Mouse (Mus musculus): Measurements from ENCODE around the gene Mob1a.
"Not testable (repeated sequence)": the region's sequence is repeated elsewhere in the genome, so short reads cannot be mapped to it uniquely, and the experiment has no call there.

Mob1a gene

DNA sequence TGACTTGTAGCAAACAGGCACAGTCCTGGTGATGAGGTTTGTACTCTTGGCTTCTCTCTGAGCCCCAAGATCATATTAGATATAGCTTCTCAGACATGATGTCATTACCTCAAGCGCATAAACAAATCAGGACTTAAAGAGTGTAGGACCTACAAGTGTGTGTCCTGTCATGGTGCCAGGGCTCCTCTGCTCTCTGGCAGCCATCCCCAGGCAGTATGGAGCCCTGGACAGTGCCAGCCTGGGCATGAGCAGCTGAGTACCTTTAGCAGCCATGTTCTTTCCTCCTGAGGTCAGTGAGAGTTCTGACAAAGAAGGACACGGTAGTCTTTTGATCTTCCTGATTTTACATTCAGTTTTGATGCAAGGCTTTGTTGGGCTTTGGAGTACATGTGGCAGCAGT, 17.1 kb downstream of the Mob1a start:
- DNase-seq: peak in 1 of 2 experiments; percentile 50

DNA sequence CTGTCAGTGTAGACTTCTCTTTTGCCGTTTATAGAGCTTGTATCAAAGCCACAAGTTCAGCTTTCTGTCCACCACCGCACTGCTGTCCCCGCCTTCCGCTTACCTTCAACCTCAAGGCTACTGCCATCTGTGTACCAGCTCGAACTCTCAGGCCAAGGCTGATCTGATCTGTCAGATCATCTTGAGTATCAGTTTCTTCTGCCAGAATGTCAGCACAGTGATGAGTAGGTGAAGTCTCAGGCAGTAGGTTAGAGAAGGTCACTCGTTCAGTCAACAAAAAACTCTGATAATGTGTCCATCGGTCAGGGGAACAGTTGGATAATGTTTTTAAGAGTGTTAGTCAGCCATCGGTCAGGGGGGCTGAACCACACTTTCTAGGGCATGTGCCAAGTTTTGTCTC, 19.5 kb downstream of the Mob1a start:
- not testable (repeated sequence) for DNase-seq

DNA sequence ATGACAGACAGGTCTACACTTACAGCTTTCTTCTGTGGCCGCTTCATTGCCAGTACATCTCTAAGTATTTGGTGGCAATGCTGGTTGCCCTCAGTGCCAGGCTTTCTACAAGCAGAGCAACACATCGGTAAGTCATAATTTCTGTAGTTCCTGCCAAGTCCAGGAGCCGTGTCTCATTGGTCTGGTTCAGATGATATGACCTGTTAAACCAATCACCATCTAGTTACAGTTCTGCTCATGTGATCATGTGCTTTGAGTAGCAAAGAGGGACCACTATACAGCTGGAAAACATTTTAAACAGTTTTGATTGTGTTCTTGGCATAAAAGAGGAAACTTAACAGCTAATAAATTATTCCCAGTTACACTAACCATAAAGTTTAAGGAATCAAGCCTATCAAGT, 22.1 kb downstream of the Mob1a start:
- no peak for DNase-seq

DNA sequence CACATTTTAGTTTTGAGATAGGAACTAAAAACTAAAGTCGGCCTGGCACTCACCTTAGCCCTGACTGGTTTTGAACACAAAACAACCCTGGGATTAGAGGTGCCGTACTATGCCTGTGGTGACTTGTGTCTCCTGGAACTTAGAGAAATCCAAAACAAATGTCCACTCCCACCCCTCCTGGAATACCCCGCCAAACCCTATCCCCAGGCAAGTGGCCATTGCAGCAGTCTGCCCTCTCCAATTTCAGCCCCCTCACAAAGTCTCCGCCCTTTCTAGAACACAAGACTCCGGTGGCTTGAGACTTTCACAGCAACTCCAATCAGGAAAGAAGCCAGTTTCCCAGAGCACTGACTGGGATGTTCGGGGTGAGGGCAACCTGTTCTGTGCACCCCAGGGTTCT, 23.1 kb downstream of the Mob1a start, which contains the start of gene Bola3:
Bola3 (plus strand) TSS at position 275 of the 400 bp plus-strand sequence.
- DNase-seq: no peak

DNA sequence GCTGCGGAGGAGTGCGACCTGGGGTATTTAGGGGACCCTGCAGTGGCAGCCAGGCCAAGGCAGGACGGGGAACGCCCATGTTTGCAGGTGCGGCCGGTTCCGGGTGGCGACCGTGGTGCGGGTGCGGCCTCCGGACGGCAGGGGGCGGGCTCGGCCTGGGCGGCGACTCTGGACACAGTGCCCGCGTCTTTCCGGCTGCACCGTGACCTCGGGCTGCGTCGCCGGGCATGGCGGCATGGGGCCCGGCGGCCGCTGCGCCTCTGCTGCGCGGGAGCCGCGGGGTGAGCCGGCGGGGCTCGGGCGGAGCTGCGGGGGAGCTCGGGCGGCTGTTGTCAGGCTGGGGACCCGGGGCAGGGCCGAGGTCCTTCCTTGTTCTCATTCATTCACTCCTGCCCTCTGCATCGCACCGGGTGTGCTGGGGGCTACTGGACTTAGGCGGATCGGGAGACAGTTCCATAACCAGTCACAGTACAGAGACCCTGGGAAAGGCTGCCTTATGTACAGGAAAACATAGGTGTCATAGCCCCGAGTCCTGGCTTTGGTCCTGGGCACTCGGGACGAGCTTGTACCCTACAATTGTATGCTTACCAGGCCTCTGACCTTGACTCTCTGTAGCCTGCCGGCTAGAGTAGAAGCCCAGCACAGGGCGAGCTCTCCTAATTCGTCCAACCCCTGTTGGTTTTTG, 23.6 kb downstream of the Mob1a start:
- peak; percentile 97 to 98 for DNase-seq

DNA sequence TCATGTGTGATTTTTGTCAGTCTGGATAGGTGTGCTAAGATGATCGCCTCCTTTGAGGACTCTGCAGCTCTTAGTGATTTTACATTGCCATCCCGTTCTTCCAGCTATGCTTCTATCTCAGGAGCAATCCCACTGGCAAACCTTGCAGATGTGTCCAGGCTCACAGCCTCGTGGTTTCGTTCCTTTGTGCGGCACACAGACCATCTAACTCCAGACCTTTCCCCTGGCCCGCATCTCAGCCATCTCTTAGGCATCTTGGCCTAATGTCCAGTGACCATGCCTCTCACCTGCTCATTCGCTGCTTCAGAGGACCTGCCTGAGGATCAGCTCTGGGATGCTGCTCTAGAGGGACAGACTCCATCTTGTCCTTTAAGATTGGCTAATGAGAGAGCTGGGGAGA, 24.4 kb downstream of the Mob1a start:
- DNase-seq: no peak

DNA sequence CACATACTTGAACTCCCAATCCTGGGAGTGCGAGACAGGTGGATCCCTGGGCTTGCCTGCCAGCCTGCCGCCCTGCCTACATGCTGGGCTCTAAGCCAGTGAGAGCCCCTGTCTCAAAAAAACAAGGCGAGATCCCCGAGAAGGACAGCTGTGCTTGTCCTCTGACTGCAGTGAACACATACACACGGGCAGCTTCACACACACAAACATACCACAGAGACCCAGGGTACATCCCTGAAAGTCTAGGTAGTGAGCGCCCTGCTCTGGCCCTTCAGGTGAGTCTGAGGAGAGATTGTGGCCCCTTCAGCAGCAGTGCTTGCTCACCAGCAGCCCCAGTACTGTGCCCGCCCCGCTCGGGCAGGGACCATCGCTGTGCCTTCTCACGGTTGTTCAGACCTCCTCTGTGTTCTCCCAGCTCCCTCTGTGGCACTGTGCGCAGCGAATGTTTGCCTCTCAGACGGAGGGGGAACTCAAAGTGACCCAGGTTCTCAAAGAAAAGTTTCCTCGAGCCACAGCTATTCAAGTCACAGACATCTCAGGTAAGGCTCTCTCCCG, 25.1 kb downstream of the Mob1a start:
- no peak for DNase-seq

DNA sequence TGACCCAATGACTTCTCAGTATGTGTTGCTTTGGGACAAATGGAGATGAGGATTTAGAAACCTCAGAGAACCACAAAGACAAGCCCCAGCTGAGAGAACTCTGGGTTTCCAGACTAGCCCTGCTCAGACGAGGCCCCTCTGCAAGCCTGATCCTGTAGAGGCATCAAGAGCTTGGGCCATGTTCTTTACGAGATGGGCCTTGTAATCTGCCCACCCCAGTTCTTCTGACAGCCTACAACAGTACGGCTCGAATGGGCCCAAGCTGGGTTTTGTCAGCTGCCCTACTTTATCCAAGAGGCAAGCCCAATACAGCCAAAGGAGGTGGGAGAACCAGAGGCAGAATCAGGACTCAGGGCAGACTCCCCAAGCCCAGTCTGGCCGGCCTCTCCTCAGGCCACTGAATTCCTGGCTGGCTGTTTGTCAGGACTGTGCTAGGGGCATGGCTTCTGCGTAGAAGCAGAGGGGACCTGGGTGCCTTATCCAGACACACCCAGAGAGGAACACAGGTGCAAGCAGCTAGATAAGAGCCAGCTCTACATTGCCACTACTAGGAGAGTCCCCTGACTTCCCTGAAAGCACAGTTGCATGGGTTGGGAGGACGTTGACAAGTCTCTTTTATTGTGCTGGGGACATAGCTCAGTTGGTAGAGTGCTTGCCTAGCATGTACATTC, 25.8 kb downstream of the Mob1a start:
- DNase-seq: no peak

DNA sequence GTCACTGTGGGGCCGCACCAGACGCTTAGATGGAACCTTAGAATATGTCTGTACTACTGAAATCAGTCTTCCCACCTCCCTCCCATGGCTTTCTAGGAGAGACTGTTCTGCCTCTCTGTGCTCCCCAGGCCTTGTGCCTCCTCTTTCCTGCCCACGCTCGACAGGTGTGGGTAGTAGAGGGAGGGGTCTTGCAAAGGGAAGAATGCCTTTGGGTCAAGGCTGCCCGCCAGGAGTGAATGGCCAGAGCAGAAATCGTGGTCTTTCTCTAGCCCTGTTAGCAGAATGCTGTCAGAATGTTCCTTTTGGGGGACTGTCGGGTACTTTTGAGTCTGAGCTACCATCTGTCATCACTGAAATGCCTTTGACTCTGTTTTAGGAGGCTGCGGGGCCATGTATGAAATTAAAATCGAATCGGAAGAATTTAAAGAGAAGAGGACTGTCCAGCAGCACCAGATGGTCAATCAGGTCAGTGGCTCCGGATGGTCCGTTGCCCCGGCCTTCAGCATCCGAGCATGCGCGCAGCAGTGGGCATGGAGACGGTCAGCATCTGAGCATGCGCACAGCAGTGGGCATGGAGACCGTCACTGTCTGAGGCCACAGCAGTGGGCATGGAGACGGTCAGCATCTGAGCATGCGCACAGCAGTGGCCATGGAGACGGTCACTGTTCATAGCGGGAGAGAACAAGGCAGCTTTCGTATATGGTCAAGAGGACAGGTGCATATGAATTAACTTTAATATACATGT, 27.0 kb downstream of the Mob1a start:
- peak; percentile 75 to 83 for DNase-seq

DNA sequence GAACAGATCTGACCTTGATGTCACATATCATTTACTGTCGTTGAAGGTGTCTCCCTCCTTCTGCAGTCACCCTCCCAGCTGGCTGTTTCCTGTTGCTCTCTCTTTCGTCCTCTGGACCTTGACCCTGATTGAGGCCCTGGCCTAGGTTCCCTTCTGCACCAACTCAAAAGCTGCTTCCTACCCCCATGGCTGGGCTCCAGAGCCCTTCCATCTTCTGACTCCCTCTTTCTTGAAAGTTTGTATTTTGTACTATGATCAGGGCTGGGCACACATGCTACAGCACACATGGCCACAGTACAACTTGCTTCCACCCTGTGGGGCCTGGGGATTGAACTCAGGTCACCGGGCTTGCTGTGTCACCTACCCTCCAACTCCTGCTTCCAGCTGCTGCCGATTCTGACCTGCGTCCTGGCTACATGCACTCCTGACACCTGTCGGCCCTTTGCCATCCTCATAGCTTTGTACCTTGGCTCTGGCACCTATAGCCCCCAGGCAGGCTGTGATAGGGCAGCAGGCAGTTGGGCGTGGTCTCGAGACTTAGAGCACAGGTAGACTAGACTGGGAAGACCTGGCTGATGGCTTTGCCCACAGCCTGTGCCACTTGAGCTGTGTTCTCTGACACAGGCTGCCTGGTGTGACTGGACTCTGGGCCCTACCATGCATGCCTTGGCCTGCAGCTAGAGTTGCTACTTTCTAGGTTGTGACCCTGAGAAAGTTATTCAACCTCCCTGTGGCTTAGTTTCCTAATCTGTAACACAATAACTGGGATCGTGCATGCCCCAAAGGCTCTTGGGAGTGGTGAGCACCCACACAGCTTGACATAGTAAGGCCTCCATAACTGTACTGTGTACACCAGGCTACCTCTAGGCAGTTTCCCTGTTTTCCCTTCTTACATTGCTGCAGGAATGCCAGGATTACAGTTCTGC, 29.3 kb downstream of the Mob1a start:
- DNase-seq: no peak

DNA sequence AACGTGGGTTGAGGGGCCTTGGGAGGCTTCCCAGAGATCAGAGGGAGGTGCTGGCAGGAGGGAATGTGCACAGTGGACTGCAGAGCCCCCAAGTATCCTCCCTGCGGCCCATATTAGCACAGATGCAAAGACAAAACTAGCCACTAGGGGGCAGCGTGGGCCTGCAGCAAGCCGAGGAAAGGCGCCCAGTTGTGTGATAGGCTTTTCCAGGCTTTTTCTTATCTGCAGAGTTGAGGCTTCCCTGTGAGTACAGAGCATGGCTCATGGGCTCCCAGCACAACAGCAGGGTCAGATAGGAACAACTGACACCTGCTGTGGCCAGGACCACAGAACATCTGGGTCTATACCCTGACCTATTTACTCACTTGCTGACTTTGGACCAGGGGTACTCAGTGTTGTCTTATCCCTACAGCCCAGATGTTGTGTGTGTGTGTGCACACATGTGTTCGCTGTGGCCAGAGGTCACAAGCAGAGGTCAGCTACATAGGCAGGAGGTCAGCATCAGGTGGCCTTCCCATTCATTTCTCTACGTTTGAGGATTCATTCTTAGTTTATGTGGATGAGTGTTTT, 30.8 kb downstream of the Mob1a start:
- DNase-seq: peak; percentile 94 to 97

DNA sequence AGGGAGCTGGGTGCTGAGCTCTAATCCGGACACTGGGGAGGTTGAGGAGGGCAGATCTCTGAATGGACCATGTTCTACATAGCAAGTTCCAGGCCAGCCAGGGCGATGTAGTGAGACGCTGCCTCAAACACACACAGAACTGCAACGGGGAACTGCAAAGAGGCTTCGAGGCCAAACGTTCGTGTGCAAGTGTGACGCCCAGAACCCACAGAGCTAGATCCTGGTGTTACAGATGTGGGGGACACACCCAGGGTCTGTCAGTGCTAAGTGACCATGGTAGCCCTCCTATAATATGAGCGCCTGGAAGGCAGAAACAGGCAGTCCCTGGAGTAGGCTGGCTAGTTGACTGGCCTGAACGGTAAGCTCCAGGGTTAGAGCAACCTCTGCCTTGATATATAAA, 31.6 kb downstream of the Mob1a start:
- DNase-seq: no peak

DNA sequence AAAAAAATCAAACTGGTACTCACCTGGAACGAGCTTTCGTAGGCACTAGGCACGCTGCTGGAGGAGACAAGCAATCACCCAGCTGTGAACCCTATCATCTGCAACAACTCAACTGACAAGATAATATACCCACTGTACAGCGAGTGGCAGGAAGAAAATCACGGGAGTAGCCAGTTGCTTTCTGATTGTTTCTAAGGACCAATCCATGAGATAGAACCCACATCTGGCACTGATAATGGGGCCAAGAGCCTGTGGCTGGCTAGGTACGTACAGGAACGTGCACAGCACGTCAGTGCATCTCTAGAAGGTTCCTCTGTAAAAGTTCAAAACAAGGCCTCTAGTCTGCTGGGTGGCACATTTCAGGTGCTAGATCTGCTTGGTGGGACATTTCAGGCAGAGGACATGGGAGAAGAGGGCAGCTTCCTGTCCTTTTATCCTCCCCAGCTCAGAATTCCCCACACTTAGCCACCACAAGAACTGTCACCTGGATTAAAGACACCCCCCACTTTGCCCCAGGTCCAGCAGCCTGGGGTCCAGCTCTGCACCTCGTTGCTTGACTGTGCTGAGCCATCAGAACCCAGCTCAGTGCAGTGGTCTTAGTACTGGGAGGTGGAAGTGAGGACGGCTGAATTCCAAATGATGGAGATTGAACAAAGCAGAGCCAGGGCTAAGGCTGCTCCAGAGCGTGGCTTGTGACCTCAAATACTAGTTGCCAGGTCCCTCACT, 35.9 kb downstream of the Mob1a start:
- DNase-seq: peak; percentile 46 to 53

DNA sequence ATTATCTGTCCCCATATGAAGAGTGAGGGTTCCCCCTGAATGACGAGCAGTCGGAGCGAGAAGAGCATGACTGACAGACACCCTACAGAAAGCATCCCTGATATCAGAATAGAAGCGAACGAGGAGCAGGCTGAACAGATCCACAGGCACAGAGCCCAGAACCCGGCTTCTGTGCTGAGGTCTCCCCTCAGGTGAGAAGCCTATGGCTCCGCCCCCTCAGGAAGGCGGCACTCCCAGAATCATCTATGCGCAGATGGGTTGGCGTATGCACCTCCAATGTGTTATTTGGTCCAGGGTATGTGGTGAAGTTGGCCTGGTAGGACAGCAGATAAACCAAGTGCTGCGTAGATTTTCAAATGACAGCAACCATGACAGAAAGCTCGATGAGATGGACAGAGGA, 37.3 kb downstream of the Mob1a start:
- DNase-seq: peak in 1 of 2 experiments; percentile 51

DNA sequence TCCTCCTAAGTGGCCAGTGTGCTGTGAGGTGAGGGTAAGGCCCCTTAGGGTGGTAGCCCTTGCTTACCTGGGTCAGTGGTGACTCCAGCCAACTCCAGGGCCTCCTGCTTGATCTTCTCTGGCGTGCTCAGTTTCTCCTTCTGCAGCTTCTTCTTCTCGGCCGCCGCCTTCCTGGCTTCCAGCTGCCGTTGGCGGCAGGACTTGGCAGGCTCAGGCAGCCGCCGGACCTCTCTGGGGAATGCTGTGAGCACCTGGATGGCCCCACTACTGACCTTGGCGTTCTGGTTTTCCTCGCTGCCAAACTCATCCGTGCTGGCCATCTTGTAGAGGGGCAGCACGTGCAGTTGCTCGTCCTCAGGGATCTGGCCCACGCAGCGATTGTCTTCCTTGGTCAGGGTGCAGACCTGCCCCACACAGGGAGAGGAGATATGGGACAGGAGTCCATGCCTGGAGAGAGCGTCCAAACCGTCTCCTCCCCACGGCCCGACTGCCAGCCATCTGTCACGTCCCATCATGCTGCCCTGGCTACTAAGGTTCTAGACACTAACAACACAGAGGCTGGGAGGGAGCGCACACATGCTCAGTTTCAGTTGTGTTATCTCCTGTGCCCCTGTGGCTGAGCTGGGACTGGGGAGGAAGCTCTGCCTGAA, 44.6 kb downstream of the Mob1a start:
- DNase-seq: peak; percentile 40 to 53

DNA sequence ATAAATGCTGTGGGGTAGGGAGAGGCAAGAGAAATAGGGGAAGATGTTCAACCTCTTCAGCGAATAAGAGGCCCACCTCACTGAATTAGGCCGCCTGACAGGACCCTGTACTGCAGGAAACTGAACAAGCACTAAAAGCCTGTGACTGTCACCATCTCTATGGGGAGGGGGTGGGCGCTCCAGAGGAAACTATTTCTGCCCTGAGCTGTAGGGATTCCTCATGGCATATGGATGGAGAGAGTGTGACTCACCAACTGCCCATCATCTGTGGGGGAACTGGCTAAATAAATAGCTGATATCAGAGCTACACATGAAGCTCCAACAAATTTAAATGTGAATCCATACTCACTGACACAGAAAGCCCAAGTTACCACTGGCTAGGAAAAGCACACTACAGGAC, 45.5 kb downstream of the Mob1a start:
- no peak for DNase-seq

DNA sequence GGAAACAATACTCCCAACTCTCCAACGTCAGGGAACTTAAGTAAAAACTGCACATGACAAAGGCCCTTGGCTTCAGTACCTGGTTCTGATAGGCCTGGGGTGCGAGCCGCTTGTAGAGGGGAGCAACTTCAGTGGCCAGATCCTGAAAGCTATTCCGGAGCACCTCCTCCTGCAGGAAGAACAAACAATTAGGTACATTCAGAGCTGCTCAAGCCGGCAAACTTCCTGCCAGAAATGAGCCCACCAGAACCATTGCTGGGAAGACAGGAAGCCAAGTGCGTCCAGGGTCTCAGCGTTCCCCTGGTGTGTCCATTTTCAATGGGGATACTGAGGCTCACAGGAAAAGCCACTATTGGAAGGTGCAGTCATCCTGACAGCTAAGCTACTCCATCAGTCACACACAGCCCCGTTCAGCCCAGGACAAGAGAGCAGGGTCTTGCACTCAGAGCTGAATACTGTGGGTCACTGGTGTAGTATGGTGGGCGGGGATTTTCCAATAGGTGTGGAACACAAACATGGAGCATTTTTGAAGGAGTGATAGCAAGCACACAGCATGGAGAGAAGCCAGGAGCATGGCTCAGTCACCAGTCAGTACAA, 48.0 kb downstream of the Mob1a start:
- DNase-seq: no peak

DNA sequence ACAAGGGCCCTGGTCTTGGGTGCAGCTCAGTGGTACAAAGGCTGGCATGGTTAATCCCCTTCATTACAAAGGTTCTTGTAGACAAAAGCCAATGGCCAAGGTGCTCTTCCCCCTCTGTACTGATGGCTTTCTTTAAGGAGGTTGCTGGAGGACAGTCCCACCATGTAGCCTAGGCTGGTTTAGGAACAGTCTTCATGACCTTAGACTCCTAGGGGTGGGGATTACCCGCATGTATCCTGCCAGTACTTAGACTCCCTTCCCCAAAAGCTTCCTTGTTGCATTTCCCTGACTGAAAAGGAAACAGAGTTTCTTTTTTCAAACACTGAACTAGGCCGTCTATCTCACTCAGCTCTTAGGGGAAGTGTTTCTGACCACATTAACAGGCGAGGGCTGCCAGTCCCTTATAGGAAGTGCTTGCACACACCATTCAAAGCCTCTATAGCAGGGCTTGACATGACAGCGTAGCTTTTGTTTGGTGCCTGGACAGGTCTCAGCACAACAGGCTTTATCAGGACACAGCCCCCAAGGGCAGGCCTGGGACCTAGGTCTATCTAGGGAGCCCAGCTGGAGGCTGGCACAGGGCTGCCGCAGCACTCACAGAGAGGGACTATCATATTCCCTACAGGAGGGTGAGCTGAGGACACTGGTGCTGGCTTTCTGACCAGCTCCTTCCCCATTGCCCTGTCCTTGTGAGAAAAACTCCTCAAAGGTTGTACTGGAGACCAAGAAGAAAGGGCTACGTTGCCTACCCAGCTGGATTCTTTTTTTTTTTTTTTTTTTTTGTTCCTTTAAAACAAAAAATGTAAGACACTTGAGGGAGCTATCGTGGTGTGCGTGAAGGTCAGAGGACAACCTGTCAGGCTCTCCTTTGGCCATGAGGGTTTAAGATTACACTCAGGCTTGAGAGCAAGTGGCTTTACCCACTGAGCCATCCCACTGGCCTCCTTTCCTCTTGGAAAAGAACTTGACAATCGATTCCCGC, 56.0 kb downstream of the Mob1a start:
- DNase-seq: no peak

DNA sequence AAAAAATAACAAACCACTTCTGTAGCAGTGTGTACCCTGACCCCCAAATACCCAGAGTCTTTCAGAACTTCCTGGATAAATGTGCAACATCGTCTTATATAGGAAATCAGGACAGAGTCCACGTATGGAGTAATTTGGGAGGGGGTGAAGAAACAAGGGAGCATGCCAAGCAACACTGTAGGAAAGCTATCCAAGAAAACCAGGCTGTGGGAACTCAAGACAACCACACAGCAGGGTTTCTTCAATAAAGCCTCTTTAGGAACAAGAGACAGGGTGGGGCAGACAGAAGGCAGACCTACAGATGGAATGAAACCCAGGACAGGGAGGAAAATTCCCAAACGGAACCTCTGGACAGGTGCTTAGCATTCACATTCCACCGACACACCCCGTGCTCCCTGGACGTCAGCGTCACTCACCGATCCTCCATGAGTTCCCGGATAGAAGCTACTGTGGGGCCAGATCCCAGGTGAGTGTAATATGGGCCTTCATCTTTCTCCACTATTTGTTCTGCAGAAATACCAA, 59.8 kb downstream of the Mob1a start:
- no peak for DNase-seq

Data from cerebellum, postnatal 10 days (tissue).